Mouse (Mus musculus) embryo, embryonic 9.5 days (tissue): Measurements from ENCODE around the gene Slc35e1.
A peak's percentile ranks its signal among the peaks of the same experiment; 100 is the strongest.

Source experiments
- DNase-seq: peaks from one replicate; pipeline ENCODE4 v3.0.0-alpha.2; 2017; ENCODE audit errors: extremely low spot score

Gene Slc35e1

GRCm38 (mm10) chr8:72491680-72492621 lies at the start of gene Slc35e1:
TSS of gene Slc35e1 (minus strand) at chr8:72492614.
- DNase-seq = peak; percentile 16

GRCm38 (mm10) chr8:72539234-72539633 lies 46.8 kb upstream of the Slc35e1 start:
- DNase-seq = no peak

- DNase-seq = no peak
Observed at GRCm38 (mm10) chr8:72534888-72535287, 42.5 kb upstream of the Slc35e1 start.

- no peak for DNase-seq
Observed at GRCm38 (mm10) chr8:72532103-72532502, 39.7 kb upstream of the Slc35e1 start.

- no peak for DNase-seq
Observed at GRCm38 (mm10) chr8:72521888-72522287, 29.5 kb upstream of the Slc35e1 start.

GRCm38 (mm10) chr8:72517421-72517988 lies 25.1 kb upstream of the Slc35e1 start:
- DNase-seq = no peak

- no peak for DNase-seq
Observed at GRCm38 (mm10) chr8:72513158-72513557, 20.7 kb upstream of the Slc35e1 start.

- no peak for DNase-seq
Observed at GRCm38 (mm10) chr8:72512648-72513047, 20.2 kb upstream of the Slc35e1 start.

- DNase-seq = no peak
Observed at GRCm38 (mm10) chr8:72507505-72507904, 15.1 kb upstream of the Slc35e1 start.

GRCm38 (mm10) chr8:72504637-72505314 lies 12.4 kb upstream of the Slc35e1 start:
- DNase-seq = no peak

GRCm38 (mm10) chr8:72504137-72504536 lies 11.7 kb upstream of the Slc35e1 start:
- DNase-seq = no peak

- no peak for DNase-seq
Observed at GRCm38 (mm10) chr8:72500521-72500931, 8.1 kb upstream of the Slc35e1 start.

- no peak for DNase-seq
Observed at GRCm38 (mm10) chr8:72499521-72500284, 7.3 kb upstream of the Slc35e1 start.

GRCm38 (mm10) chr8:72498527-72498926 lies 6.1 kb upstream of the Slc35e1 start:
- no peak for DNase-seq

GRCm38 (mm10) chr8:72497911-72498310 lies 5.5 kb upstream of the Slc35e1 start:
- DNase-seq = no peak

GRCm38 (mm10) chr8:72496217-72496616 lies 3.8 kb upstream of the Slc35e1 start:
- DNase-seq = no peak

- no peak for DNase-seq
Observed at GRCm38 (mm10) chr8:72495411-72496111, 3.1 kb upstream of the Slc35e1 start.

- DNase-seq = peak; percentile 20
Observed at GRCm38 (mm10) chr8:72493381-72493780, 967 bp upstream of the Slc35e1 start.

GRCm38 (mm10) chr8:72492622-72493081 lies 238 bp upstream of the Slc35e1 start:
- DNase-seq = peak; percentile 99

- DNase-seq = no peak
Observed at GRCm38 (mm10) chr8:72491017-72491416, 1.4 kb downstream of the Slc35e1 start.

GRCm38 (mm10) chr8:72487014-72487413 lies 5.4 kb downstream of the Slc35e1 start:
- no peak for DNase-seq
